ENCODE assay signal across 9 mouse cellular contexts in genomic region chr11:72343904-72344303, GRCm38 (mm10). TPM values are rescaled to one million over a fixed set of nuclear protein-coding genes. Genes with fewer than 3 reads are reported as not detected.
DNase-seq lines count a peak whose midpoint lies in the region; ATAC-seq and TF ChIP-seq lines count a peak whose summit lies in the region.
"Had no signal": no experiment of that assay in that cellular context is flagged by ENCODE, and none has a peak within 500 bp of the region (broad histone marks: within the 10 kb centered on the region; RNA-seq: fewer than 3 reads in every experiment).

No protein-coding gene starts in this region.

- H3K27ac ChIP-seq in heart, adult 2 months: no peak overlapping the region
- no peak overlapping the region for H3K27ac ChIP-seq in heart, embryonic 12.5 days (ENCODE audit: poor library complexity, severe bottlenecking)
- H3K27ac ChIP-seq: limb, embryonic 15.5 days had no signal

- DNase-seq in heart, adult 2 months: peak; percentile 16 to 27
- peak; percentile 53 for DNase-seq in urinary bladder, postnatal 25 days (ENCODE audit: low spot score)
- DNase-seq in urinary bladder, postnatal 10 days (ENCODE audit: low spot score): no peak
- peak; percentile 81 for DNase-seq in embryo, embryonic 11 days
- DNase-seq in kidney, postnatal 10 days: peak; percentile 79
- peak; percentile 43 to 72 for DNase-seq in lung, postnatal 4 days
- DNase-seq in thymus, postnatal 4 days: peak; percentile 82

- no peak overlapping the region for H3K4me2 ChIP-seq in heart, embryonic 12.5 days
- H3K4me2 ChIP-seq: limb, embryonic 15.5 days had no signal

- no peaks in the 10 kb centered on the region for H3K36me3 ChIP-seq in heart, adult 2 months (ENCODE audit: control insufficient read depth, insufficient read depth, low read length)
- no peaks in the 10 kb centered on the region for H3K36me3 ChIP-seq in heart, embryonic 12.5 days
- H3K36me3 ChIP-seq: limb, embryonic 15.5 days had no signal

- ATAC-seq in heart, embryonic 12.5 days (ENCODE audit: insufficient number of reproducible peaks, low FRiP score): no peak

- peaks cover 3% of the 10 kb centered on the region for H3K4me1 ChIP-seq in heart, adult 2 months (ENCODE audit: control insufficient read depth, insufficient read depth, low read length)
- peaks cover 7% of the 10 kb centered on the region; the same call in 1 of the 2 replicates for H3K4me1 ChIP-seq in heart, embryonic 12.5 days (replicated peaks)

- 30% methylated on average over 8 of the region's 8 CpGs for WGBS in heart, adult 2 months
- 23% methylated on average over 8 of the region's 8 CpGs for WGBS in heart, embryonic 12.5 days

- TF ChIP-seq CTCF in heart, adult 2 months (IDR thresholded peaks at IDR 0.05): peak; percentile 78

- no peak for TF ChIP-seq POLR2A in heart, adult 2 months (IDR thresholded peaks at IDR 0.05; ENCODE audit: insufficient read depth, low read depth, low read length)

- H3K79me2 ChIP-seq in heart, adult 2 months (replicated peaks; ENCODE audit: control insufficient read depth, insufficient read depth, low read length): no peaks in the 10 kb centered on the region

- H3K4me3 ChIP-seq in heart, adult 2 months: no peak overlapping the region
- no peak overlapping the region for H3K4me3 ChIP-seq in heart, embryonic 12.5 days
- H3K4me3 ChIP-seq: limb, embryonic 15.5 days had no signal

- no peaks in the 10 kb centered on the region for H3K27me3 ChIP-seq in heart, adult 2 months (ENCODE audit: control insufficient read depth, insufficient read depth, low read length)
- H3K27me3 ChIP-seq in heart, embryonic 12.5 days (replicated peaks): peaks cover 7% of the 10 kb centered on the region; the same call in 1 of the 2 replicates
- H3K27me3 ChIP-seq: limb, embryonic 15.5 days had no signal

- no peak overlapping the region for H3K9ac ChIP-seq in heart, adult 2 months (ENCODE audit: low read depth, low read length)
- H3K9ac ChIP-seq in heart, embryonic 12.5 days: no peak overlapping the region
- H3K9ac ChIP-seq: limb, embryonic 15.5 days had no signal

- H3K9me3 ChIP-seq in heart, embryonic 12.5 days (replicated peaks): no peaks in the 10 kb centered on the region
- H3K9me3 ChIP-seq: limb, embryonic 15.5 days had no signal

- no peak for TF ChIP-seq EP300 in heart, adult 2 months (IDR thresholded peaks at IDR 0.05; ENCODE audit: insufficient read depth, low read depth, low read length)

- intact Hi-C loops in heart, adult 2 months (cut with DNase I): loop anchor here (2.0 kb wide), 1 partner anchor 85 kb away; no protein-coding TSS in a partner anchor

RNA-seq across cellular contexts. Expression of gene Tekt1, which starts 18.3 kb away (rescaled TPM):
- total RNA-seq in heart, adult 2 months (2021): not detected
- 0.49 TPM in 1 of 2 replicates, not detected in the other for polyA plus RNA-seq in heart, adult 2 months (2012; rRNA removed)
- 0.32 and 0.85 TPM in 2 replicates for polyA plus RNA-seq in heart, embryonic 12.5 days (2016; fragmentation: Nextera tagmentation; extraction: Ambion mirVana)

RNA-seq across cellular contexts. Expression of gene Fbxo39, which starts 29.7 kb away (rescaled TPM):
- not detected for total RNA-seq in heart, adult 2 months (2021)
- 0.23 TPM in 2 replicates for polyA plus RNA-seq in heart, adult 2 months (2012; rRNA removed)
- not detected in 2 replicates for polyA plus RNA-seq in heart, embryonic 12.5 days (2016; fragmentation: Nextera tagmentation; extraction: Ambion mirVana)
- polyA plus RNA-seq: limb, embryonic 15.5 days had no signal

RNA-seq across cellular contexts. Expression of gene Xaf1, which starts 42.5 kb away (rescaled TPM):
- 10 to 100 TPM in 1 of 2 experiments, 1 to 10 TPM in 1; 9.7 to 10.6 TPM for total RNA-seq in heart, adult 2 months (2021)
- polyA plus RNA-seq in heart, adult 2 months (2012; rRNA removed): 21.8 and 52.4 TPM in 2 replicates
- polyA plus RNA-seq in heart, embryonic 12.5 days (2016; fragmentation: Nextera tagmentation; extraction: Ambion mirVana): 6.2 and 6.8 TPM in 2 replicates
